Mouse (Mus musculus) myocyte (in vitro differentiated cells): Measurements from ENCODE around the gene Cox6a2.

ENCODE experiments used
- E2F4 ChIP-seq: IDR thresholded peaks from one replicate; pipeline ENCODE4 v1.6.1; 2011; ENCODE audit warnings: mild to moderate bottlenecking, control low read depth, moderate library complexity; ENCODE audit not compliant: insufficient read depth
- POLR2A ChIP-seq: IDR thresholded peaks from one replicate; pipeline ENCODE4 v1.6.1; 2011; ENCODE audit warnings: low read depth, mild to moderate bottlenecking, control low read depth, moderate library complexity; ENCODE audit not compliant: insufficient read length
- POLR2AphosphoS2 ChIP-seq: IDR thresholded peaks from one replicate; pipeline ENCODE4 v1.6.1; 2011; ENCODE audit warnings: low read depth, control low read depth; ENCODE audit not compliant: insufficient read length
- SRF ChIP-seq: IDR thresholded peaks from one replicate; pipeline ENCODE4 v1.6.1; 2011; ENCODE audit warnings: low read depth; ENCODE audit not compliant: control insufficient read depth, insufficient read length
- TCF12 ChIP-seq: IDR thresholded peaks from one replicate; pipeline ENCODE4 v1.6.1; 2011; ENCODE audit warnings: mild to moderate bottlenecking, control low read depth; ENCODE audit not compliant: poor library complexity, insufficient read depth, severe bottlenecking
- TCF3 ChIP-seq: IDR thresholded peaks from one replicate; pipeline ENCODE4 v1.6.1; 2011; ENCODE audit warnings: low read depth, control low read depth; ENCODE audit not compliant: insufficient read length
- USF1 ChIP-seq: IDR thresholded peaks from one replicate; pipeline ENCODE4 v1.6.1; 2011; ENCODE audit warnings: low read depth, mild to moderate bottlenecking, control low read depth, moderate library complexity

DNA sequence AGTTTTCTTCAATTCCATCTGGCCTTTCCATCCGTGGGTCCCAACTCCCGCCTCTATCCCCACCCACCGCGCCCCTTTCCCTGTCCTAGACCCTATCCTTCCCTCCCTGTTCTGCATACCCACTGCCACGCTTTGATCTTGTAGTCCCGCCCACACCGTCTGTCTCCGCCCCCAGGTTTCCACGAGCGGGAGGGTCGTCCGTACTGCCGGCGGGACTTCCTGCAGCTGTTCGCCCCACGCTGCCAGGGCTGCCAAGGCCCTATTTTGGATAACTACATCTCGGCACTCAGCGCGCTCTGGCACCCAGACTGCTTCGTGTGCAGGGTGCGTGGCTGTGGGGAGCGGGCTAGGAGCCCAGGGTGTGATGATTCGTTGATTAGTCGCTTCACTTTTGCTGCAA, 46.4 kb upstream of the Cox6a2 start:
- no peak for TF ChIP-seq POLR2A
- TF ChIP-seq TCF12: no peak
- no peak for TF ChIP-seq SRF
- TF ChIP-seq E2F4: no peak
- no peak for TF ChIP-seq POLR2AphosphoS2
- no peak for TF ChIP-seq TCF3
- no peak for TF ChIP-seq USF1
